Comparison of ENCODE assay signal across 8 mouse cellular contexts in the genomic region with DNA sequence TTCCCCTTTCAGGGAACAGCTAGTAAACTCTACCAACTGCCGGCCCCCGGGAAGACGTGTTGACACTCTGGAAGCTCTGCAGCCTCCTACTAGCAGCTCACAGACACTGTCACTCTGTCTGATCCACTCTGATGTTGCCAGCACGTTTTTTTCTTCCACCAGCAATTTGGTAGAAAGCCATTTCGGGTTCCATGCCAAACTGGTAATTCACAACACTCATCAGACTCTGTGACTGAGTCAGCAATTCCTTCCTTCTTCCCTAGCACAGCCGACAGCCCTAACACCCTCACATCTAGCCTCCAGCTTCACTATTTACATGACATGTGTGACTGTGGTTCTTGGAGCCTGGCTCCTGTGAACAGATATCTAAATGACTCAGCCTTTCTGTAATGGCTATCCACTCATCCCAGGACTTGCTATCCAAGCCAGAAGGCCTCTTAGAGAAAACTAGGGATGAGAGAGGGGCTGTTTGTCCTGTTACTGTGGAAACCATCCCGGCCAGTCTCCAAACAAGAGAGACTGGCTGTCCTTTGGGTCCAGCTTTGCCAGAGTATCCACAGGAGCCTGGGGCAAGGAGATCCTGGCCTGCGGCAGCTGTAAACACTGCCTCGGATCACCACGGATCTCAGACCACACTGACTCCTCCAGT.
DNase-seq lines count a peak whose midpoint lies in the region; ATAC-seq and TF ChIP-seq lines count a peak whose summit lies in the region.

No protein-coding gene starts in this region.

- no peaks in the 10 kb centered on the region for H3K9me3 ChIP-seq in kidney, postnatal 0 days (replicated peaks; ENCODE audit: low read length)
- H3K9me3 ChIP-seq in embryonic facial prominence, embryonic 14.5 days (ENCODE audit: control insufficient read depth, low read length): no peaks in the 10 kb centered on the region
- H3K9me3 ChIP-seq in heart, embryonic 15.5 days (replicated peaks): no peaks in the 10 kb centered on the region

- no peaks in the 10 kb centered on the region for H3K36me3 ChIP-seq in kidney, postnatal 0 days (ENCODE audit: insufficient read depth, low read length)
- no peaks in the 10 kb centered on the region for H3K36me3 ChIP-seq in embryonic facial prominence, embryonic 14.5 days (ENCODE audit: control insufficient read depth, insufficient read depth, low read length)
- no peaks in the 10 kb centered on the region for H3K36me3 ChIP-seq in heart, embryonic 15.5 days

- no peak overlapping the region for H3K4me3 ChIP-seq in kidney, postnatal 0 days (replicated peaks; ENCODE audit: low read depth, low read length)
- no peak overlapping the region for H3K4me3 ChIP-seq in embryonic facial prominence, embryonic 14.5 days (ENCODE audit: low read depth, low read length)
- no peak overlapping the region for H3K4me3 ChIP-seq in heart, embryonic 15.5 days

- no peak; the same call in 1 of the 2 replicates for ATAC-seq in kidney, postnatal 0 days (replicated peaks; ENCODE audit: low FRiP score, low read depth)
- ATAC-seq in embryonic facial prominence, embryonic 14.5 days (ENCODE audit: low read depth): peak; percentile 60; the same call in 1 of the 2 replicates
- peak; percentile 67 for ATAC-seq in heart, embryonic 15.5 days (replicated peaks; ENCODE audit: insufficient number of reproducible peaks, insufficient read depth, low FRiP score, low read depth)
- ATAC-seq in inflammation-experienced regulatory T-cells, adult 6 months: no peak

- 61% methylated on average over 10 of the region's 10 CpGs for WGBS in kidney, postnatal 0 days
- WGBS in embryonic facial prominence, embryonic 14.5 days: 42% methylated on average over 10 of the region's 10 CpGs
- WGBS in heart, embryonic 15.5 days: 20% methylated on average over 10 of the region's 10 CpGs

- H3K9ac ChIP-seq in kidney, postnatal 0 days (ENCODE audit: low read depth, low read length): no peak overlapping the region
- no peak overlapping the region for H3K9ac ChIP-seq in embryonic facial prominence, embryonic 14.5 days (ENCODE audit: low read depth, low read length)
- H3K9ac ChIP-seq in heart, embryonic 15.5 days: no peak overlapping the region

- H3K4me2 ChIP-seq in kidney, postnatal 0 days (ENCODE audit: low read length): no peak overlapping the region
- no peak overlapping the region for H3K4me2 ChIP-seq in embryonic facial prominence, embryonic 14.5 days (ENCODE audit: low read depth, low read length)
- peak overlapping the region; percentile 29; the same call in 1 of the 2 replicates for H3K4me2 ChIP-seq in heart, embryonic 15.5 days

- DNase-seq in kidney, postnatal 0 days (ENCODE audit: low spot score): no peak
- DNase-seq in kidney, postnatal 36 days: no peak
- DNase-seq in embryonic facial prominence, embryonic 14.5 days (ENCODE audit: low spot score): peak; percentile 70
- DNase-seq in left cerebral cortex, adult 8-10 months (ENCODE audit: low spot score in 2 of 2): peak; percentile 18 to 69
- peak; percentile 55 to 58 for DNase-seq in right cerebral cortex, postnatal 10 days (ENCODE audit: low spot score in 2 of 2)
- no peak for DNase-seq in ovary, postnatal 14 days (ENCODE audit: low spot score)

- no peak for TF ChIP-seq CTCF in kidney, postnatal 0 days (IDR thresholded peaks at IDR 0.05; ENCODE audit: low read depth)

- H3K27ac ChIP-seq in kidney, postnatal 0 days: peak overlapping the region; percentile 1; the same call in 1 of the 2 replicates
- H3K27ac ChIP-seq in embryonic facial prominence, embryonic 14.5 days (replicated peaks; ENCODE audit: low read depth, low read length): no peak overlapping the region; the same call in 1 of the 2 replicates
- H3K27ac ChIP-seq in heart, embryonic 15.5 days: peak overlapping the region; percentile 81

- no peaks in the 10 kb centered on the region for H3K27me3 ChIP-seq in kidney, postnatal 0 days (ENCODE audit: insufficient read depth, low read length)
- peaks cover 9% of the 10 kb centered on the region; the same call in 1 of the 2 replicates for H3K27me3 ChIP-seq in embryonic facial prominence, embryonic 14.5 days (replicated peaks; ENCODE audit: control insufficient read depth, insufficient read depth, low read length)
- no peaks in the 10 kb centered on the region for H3K27me3 ChIP-seq in heart, embryonic 15.5 days

- H3K4me1 ChIP-seq in kidney, postnatal 0 days (replicated peaks; ENCODE audit: insufficient read depth, low read length): 0 out of 2 replicates have a peak, but pooled peaks cover 4% of the 10 kb centered on the region
- H3K4me1 ChIP-seq in embryonic facial prominence, embryonic 14.5 days (ENCODE audit: control insufficient read depth, insufficient read depth, low read length): peaks cover 9% of the 10 kb centered on the region
- peaks cover 39% of the 10 kb centered on the region for H3K4me1 ChIP-seq in heart, embryonic 15.5 days (replicated peaks)

Comparison
In these comparisons a context has a peak if more than half of its experiments do, and no peak if none do; other contexts are left out.
1. ATAC-seq: peak in embryonic facial prominence, embryonic 14.5 days (single experiment) and heart, embryonic 15.5 days (single experiment); none in kidney, postnatal 0 days (single experiment) and inflammation-experienced regulatory T-cells, adult 6 months (single experiment).
2. DNase-seq: peak in embryonic facial prominence, embryonic 14.5 days (single experiment), left cerebral cortex, adult 8-10 months (2 of 2) and right cerebral cortex, postnatal 10 days (2 of 2); none in kidney, postnatal 0 days (single experiment), kidney, postnatal 36 days (0 of 2) and ovary, postnatal 14 days (single experiment).